Mouse (Mus musculus): Measurements from ENCODE around the gene Ranbp17.

The Ranbp17 gene

DNA sequence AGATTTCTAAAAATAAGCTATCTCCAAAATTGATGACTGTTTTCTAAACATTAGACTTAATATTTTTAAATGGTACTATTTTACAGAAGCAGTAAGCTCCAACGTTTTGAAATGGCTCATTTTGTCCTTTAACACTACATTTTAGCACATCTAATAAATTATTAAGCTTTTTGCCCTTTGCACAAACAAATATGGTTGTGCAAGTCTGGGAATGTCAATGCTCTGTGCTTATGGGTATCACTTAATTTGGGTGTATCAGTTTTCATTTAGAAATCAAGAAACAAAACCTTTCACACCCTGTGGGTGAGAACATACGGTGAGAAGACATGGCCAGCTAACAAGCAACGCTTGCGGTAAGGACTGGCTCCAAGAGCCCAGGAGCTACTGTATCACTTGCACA lies 108.9 kb downstream of the Ranbp17 start:
- DNase-seq (ENCODE audit: low spot score), result no peak

DNA sequence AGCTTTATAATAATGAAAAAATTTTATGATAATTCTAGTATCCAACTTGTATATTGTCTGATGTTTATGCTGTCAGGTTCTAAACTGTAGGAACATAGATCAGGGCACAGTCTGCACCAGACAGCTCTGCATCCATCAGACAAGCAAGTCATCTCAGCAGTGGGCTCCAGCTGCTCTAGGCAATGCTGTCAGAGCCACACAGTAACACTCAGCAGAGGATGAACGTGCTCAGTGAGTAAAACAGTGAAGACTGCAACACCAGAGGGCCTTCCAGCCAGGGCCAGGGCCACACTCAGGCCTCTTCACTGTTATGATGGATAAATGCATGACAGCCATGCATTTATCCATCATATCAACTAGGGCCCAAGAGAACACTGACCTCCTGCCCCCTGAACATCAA lies 114.2 kb downstream of the Ranbp17 start:
- DNase-seq (ENCODE audit: low spot score), result no peak

- no peak for DNase-seq (ENCODE audit: low spot score)
Observed at GRCm38 (mm10) chr11:33398701-33399100, 114.8 kb downstream of the Ranbp17 start.

- no peak for DNase-seq (ENCODE audit: low spot score)
Observed at GRCm38 (mm10) chr11:33396275-33396674, 117.3 kb downstream of the Ranbp17 start.

DNA sequence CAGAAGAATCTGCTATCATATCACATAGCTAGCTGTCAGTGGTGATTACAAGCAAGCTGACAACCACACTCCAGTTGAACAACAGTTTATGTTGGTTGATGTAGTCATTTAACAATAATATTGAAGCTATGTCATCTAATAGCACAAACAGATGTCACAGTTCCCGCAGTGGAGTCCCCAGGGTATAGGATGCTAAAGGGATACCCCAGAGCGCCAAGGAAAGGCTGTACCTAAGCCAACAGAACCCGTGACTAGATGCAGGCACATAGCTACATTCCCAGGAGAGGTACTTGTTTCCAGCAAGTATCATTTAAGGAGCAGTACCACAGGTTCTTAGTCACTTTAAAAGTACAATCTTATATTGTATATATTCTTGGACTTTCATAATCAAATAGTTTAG lies 119.5 kb downstream of the Ranbp17 start:
- DNase-seq (ENCODE audit: low spot score), result no peak

GRCm38 (mm10) chr11:33388685-33389084 lies 124.9 kb downstream of the Ranbp17 start:
- no peak for DNase-seq (ENCODE audit: low spot score)

GRCm38 (mm10) chr11:33361867-33362266 lies 151.7 kb downstream of the Ranbp17 start:
- DNase-seq (ENCODE audit: low spot score), result no peak

DNA sequence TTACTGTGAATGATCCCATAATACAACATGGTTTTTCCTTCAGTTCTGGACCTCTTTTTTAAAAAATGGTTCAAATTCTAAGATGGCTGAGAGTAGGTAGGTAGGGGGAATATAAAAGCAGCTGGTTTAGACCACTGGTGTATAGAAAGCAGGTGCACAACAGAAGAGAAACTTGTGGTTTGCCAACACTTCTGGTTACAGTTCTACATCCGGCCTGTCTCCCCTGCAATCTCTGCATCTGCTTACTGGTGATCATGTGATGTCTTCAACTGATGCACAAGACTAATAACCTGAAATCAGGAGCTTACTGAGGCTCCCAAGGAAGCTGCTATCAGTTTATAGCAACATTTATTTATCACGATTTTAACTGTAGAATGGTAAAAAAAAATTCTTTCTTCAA lies 164.3 kb downstream of the Ranbp17 start:
- no peak for DNase-seq (ENCODE audit: low spot score)

GRCm38 (mm10) chr11:33342061-33342460 lies 171.5 kb downstream of the Ranbp17 start:
- DNase-seq (ENCODE audit: low spot score), result no peak

- no peak for DNase-seq (ENCODE audit: low spot score)
Observed at GRCm38 (mm10) chr11:33336552-33337121, 176.9 kb downstream of the Ranbp17 start.

DNA sequence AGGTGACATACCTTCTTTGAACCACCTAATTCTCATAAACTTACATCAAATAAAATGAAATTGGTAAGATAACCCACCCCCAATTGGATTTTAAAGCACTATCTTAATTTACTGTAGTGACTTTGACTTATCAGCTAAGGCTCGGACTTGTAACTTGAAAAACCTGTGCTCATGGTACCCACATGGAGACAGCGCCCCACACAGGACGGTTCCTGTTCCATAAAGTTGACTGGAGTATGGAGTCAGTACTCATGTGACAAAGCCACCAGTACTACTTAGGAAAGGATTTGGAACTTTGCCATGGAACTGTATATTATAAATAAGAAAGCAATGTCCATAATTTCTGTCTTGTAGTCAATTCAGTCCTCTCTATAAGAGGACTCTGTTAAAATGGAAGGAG lies 177.9 kb downstream of the Ranbp17 start:
- no peak for DNase-seq (ENCODE audit: low spot score)

- no peak for DNase-seq (ENCODE audit: low spot score)
Observed at GRCm38 (mm10) chr11:33332137-33332536, 181.4 kb downstream of the Ranbp17 start.

DNA sequence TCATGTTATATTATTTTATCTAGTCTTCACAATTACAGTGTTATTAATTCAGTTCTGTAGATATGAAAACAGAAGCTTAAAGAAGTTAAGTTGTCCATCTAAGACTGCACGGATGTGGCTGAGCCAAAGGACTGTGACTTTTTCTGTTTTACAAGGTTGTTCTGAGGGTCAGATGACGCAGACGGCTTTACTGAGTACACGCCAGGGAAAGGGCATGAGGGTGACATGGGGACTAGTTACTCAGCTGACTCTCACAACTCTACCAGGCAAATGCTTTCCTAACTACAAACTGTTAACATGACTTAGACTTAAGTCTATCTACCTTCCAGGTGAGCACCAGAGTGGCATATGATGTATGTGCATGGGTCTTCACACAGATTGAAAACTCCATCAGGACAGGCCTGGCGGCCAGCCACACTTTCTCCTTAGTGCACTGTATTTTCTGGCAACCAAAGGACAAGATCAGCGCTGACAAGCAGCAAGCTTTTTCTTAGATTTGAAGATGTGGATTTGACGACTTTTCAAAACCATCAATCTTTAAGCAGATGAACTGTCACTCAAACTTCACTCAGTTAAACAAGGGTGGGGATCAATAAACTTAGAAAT lies 194.4 kb downstream of the Ranbp17 start:
- no peak for DNase-seq (ENCODE audit: low spot score)

- no peak for DNase-seq (ENCODE audit: low spot score)
Observed at GRCm38 (mm10) chr11:33309566-33309965, 204.0 kb downstream of the Ranbp17 start.

- DNase-seq (ENCODE audit: low spot score), result no peak
Observed at GRCm38 (mm10) chr11:33300859-33301258, 212.7 kb downstream of the Ranbp17 start.

- DNase-seq (ENCODE audit: low spot score), result no peak
Observed at GRCm38 (mm10) chr11:33299371-33299770, 214.2 kb downstream of the Ranbp17 start.

GRCm38 (mm10) chr11:33297121-33297520 lies 216.4 kb downstream of the Ranbp17 start:
- no peak for DNase-seq (ENCODE audit: low spot score)

DNA sequence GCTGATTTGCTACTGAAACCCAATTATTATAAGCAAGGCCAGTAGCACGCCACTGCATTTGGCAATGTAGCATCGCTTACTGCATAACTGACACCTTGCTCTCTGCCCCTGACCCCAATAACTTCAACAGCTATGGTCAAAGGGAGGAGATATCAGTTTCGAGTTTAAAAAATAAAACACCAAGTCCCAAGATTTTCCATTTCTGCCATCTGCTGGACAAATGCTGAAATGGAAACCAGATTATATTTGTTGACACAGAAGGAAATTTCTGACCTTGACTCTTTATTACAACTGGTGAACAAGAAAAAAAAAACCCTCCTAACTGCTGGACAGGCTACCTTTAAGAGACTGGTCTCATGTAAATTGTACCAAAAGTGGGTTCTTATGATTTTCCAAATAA lies 218.1 kb downstream of the Ranbp17 start:
- no peak for DNase-seq (ENCODE audit: low spot score)

DNA sequence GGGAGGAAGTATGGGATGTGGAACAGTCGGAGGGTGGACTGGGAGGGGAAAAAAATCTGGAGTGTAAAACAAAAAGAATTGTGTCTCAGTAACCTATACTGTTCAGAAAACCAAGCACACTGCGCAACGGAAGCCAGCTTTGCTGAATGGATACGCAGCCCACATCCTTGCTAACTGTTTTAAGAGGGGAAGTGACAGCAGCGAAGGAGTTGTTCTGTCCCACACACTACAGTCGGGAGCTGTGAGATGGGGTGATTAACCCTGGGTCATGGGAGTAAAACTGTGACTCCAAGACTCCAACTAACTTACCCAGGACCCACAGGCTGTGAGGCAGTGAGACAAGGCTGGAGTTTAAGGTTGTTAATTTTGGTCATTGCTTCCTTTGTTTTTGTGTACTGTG lies 219.5 kb downstream of the Ranbp17 start:
- no peak for DNase-seq (ENCODE audit: low spot score)

- DNase-seq (ENCODE audit: low spot score), result no peak
Observed at GRCm38 (mm10) chr11:33278571-33278970, 235.0 kb downstream of the Ranbp17 start.

- DNase-seq (ENCODE audit: low spot score), result no peak
Observed at GRCm38 (mm10) chr11:33276637-33277036, 236.9 kb downstream of the Ranbp17 start, which contains the start of gene Gm12117. Gene Gm12117 (minus strand): TSS chr11:33276737.

DNA sequence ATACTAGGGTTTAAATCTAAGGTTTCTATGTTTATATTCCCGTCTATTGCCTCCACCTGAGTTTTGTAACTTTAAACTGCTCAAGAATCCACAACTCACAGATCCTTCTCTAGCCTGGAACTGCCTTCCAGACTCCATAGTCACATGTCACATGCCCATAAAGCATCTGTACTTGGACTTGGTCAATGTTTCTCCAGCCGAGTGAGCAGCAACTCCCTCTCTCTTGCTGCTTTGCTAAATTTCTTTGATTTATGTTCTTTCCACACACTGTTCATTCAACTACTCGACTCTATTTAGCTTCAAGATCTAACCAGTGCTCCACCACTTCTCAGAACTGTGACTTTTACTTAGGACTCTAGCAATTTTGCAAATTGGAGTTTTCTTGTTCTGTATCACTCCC lies 238.7 kb downstream of the Ranbp17 start:
- DNase-seq (ENCODE audit: low spot score), result no peak

- DNase-seq (ENCODE audit: low spot score), result no peak
Observed at GRCm38 (mm10) chr11:33274294-33274693, 239.3 kb downstream of the Ranbp17 start.

GRCm38 (mm10) chr11:33240295-33240694 lies 273.3 kb downstream of the Ranbp17 start:
- DNase-seq (ENCODE audit: low spot score), result no peak

Data from ovary, postnatal 10 days (tissue).